Mouse (Mus musculus) heart, postnatal 25 days (tissue): Measurements from ENCODE around the gene Ano1. TPM values are rescaled to one million over a fixed set of nuclear protein-coding genes. Genes with fewer than 3 reads are reported as not detected.
A peak's percentile ranks its signal among the peaks of the same experiment; 100 is the strongest.

ENCODE experiments used
- DNase-seq: peaks from one replicate; pipeline ENCODE4 v3.0.0; 2022; ENCODE audit warnings: low spot score
- intact Hi-C: fragments of 180-260 bp; cut with DNase I; formaldehyde crosslinking; loops from one replicate; pipeline ENCODE4 v1.15.1; 2025
- total RNA-seq, 2 experiments: library from RNA; stranded (reverse); gene quantifications; 2 replicates each; pipeline ENCODE4 v1.2.3; 2021

The Ano1 gene
- total RNA-seq, 2 experiments from 2014 or later = 11.8 to 13.7 TPM

GRCm38 (mm10) chr7:144558552-144558951 lies 193.2 kb downstream of the Ano1 start:
- no peak for DNase-seq
- intact Hi-C loops = no loop called here

DNA sequence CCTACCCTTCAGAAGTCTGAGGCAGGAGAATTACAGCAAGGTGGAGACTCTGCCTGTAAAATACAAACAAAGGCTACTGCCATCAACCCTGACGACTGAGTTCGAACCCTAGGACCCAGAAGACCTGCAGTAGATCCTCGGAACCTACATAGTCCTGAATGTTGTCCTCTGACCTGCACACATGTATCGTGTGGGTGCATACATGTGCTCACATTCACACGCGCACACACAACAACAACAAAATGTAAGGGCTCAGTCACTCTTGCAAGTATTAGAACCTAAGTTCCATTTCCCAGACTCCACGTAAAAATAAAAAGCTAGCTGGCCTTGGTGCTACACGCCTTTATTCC lies 197.7 kb downstream of the Ano1 start:
- intact Hi-C loops = loop anchor here (2.0 kb wide), 1 partner anchor 27 kb away; no protein-coding TSS in a partner anchor
- no peak for DNase-seq

DNA sequence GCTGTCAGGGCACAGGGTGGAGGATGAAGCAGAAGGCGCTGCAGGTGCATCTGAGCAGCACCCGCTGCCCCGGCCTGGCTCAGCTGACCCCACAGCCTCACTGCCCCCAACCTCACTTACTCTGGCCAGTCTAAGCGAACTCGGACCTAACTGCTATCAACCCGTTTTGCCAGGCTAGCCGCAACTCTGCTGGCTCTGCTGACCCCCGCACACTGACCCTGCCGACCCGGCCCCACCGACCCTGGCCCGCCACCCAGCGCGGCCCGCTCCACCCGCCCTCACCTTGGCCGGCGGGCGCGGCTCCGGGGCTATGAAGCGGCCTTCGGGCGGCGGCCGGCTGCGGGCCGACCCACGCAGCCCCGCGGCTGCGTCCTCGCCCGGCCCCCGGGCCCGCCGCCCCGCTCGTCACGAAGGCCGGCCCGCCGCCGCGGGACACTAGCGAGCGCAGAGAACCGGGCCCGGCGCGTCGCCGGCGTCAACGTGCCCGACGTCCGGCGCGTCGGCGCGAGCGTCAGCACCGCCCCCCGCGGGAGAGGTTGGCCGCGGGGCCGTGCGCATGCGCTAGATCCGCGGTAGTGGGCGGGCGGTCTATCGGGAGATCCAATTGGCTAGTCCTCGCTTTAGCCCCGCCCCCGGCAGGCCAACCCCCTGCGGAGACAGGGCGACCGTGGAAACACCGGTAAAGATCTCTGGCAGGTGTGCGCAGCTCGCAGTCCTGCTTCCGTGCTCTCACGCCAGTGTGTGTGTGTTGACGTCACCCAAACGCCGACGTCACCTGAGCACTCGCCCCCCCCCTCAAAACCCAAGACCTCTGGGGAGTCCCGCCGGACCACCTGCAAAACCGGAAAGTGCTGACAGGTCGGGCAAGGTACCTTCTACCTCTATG lies 198.3 kb downstream of the Ano1 start, which contains the start of gene Ppfia1:
Ppfia1 (minus strand) TSS at position 493 of the 886 bp plus-strand sequence.
- peak; percentile 94 for DNase-seq
- intact Hi-C loops = loop anchor here (2.0 kb wide), 1 partner anchor 27 kb away; no protein-coding TSS in a partner anchor

DNA sequence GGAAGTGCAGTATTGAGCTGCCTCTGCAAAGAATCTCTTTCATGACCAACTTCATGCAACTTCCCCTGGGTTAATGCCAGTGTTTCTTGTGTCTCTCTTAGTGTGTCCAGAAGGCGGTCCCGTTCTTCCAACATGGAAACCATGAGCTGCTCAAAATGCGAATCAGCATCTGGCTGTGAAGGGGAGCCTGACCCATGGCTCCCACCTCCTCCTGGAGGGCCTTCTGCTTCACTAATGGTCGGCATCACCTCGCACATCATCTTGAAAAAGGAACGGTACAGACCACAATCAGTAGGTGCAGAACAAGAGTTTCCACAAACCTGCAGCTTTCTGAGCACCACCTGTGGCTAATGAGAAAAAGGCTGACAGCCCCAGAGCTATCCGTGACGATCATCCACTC lies 199.5 kb downstream of the Ano1 start:
- DNase-seq = no peak
- intact Hi-C loops = no loop called here

DNA sequence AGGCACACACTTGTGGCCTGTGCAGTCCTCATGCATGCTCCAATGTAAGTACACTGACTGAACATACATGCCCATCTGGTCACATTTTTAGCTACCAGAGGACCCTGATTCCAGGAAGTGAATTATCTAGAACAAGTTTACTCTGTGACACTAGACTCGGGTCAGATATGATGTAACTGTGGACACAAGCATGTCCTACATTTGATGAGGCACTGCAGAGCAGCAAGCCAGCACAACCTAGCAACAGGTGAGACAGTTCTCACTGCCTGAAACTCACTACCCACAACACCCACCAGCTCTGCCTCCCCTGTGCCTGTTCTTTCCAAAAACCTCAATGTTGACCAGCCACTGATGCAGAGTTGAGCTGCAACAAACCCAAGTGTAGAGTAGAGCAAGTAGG lies 201.0 kb downstream of the Ano1 start:
- no peak for DNase-seq
- intact Hi-C loops = no loop called here

- intact Hi-C loops = no loop called here
Measured at GRCm38 (mm10) chr7:144549904-144550566, 201.7 kb downstream of the Ano1 start.

DNA sequence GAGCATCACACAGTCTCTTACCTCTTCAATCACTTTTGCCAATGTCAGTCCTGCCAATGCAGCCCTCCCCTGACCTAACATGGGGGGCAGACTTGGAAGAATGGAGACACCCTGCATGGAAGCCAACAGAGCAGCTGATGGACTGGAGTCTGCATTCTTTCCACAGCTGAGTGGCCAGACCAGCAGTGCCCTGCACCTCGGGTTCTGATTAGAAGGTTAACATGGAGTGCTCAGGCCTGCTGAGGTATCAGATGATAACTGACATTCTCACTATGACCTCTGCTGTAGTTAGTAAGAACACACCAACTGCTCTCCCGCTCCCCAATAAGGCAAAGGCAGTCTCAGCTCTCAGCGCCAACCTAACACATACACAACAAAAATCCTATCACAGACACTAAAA lies 206.5 kb downstream of the Ano1 start:
- DNase-seq = peak; percentile 36
- intact Hi-C loops = no loop called here

More at GRCm38 (mm10) chr7:144549904-144550566, 201.7 kb downstream of the Ano1 start:
- no peak for DNase-seq

DNA sequence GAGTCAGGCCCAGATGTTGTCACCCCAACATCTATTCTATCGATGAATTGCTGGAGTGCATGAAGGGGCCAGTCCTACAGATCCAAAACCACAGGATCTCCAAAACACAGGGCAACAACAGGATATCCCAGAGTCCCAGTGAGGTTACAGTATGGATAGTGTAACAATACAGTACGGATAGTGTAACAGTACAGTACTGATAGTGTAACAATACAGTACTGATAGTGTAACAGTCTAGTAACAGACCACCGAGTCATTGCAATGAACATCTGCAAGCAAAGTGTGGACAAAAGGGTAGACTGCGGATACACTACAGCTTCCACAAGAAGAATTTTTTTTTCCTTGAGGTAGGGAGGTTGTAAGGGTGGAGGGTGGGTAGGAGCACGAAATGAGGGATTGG lies 210.4 kb downstream of the Ano1 start:
- intact Hi-C loops = no loop called here
- DNase-seq = no peak

DNA sequence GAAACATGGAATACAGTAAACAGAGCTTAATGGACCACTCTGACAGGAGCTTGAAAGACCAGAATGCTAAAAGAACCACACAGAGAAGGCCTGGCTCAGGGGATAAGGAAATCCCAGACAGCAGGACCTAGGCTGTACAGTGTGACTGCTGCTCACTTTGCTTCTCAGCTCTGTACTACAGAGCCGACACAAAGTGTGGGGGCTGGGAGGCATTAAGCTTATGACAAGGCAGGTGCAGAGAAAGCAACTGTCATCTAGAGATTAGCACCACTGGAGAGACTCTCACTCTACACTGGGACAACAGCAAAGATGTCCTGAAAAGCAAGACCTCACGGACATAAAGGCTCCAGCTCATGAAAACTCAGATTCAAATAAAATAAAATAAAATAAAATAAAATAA lies 212.6 kb downstream of the Ano1 start:
- intact Hi-C loops = no loop called here
- DNase-seq = no peak

Other genes with a start within 250 kb of the Ano1 start
- gene Ppfia1, start 198.2 kb downstream of the Ano1 start, total RNA-seq = 10 to 100 TPM; 40.3 to 47.7 TPM
- gene Fadd, start 169.5 kb downstream of the Ano1 start, total RNA-seq = 1 to 10 TPM; 8.2 to 8.6 TPM
- not detected for gene Fgf3, start 86.1 kb upstream of the Ano1 start, total RNA-seq
- not detected for gene Fgf4, start 95.4 kb upstream of the Ano1 start, total RNA-seq
- gene Fgf15, start 144.6 kb upstream of the Ano1 start, total RNA-seq = not detected
- 10 to 100 TPM; 11.9 to 14.7 TPM for gene LTO1, start 163.1 kb upstream of the Ano1 start, total RNA-seq
- gene Ccnd1, start 188.0 kb upstream of the Ano1 start, total RNA-seq = 10 to 100 TPM; 41.2 to 42.1 TPM